Mouse (Mus musculus): Measurements from ENCODE around the gene Col4a4. TPM values are rescaled to one million over a fixed set of nuclear protein-coding genes. Genes with fewer than 3 reads are reported as not detected.

Gene Col4a4
- polyA plus RNA-seq, 1 experiment from 2014 or later: 0.24 TPM

DNA sequence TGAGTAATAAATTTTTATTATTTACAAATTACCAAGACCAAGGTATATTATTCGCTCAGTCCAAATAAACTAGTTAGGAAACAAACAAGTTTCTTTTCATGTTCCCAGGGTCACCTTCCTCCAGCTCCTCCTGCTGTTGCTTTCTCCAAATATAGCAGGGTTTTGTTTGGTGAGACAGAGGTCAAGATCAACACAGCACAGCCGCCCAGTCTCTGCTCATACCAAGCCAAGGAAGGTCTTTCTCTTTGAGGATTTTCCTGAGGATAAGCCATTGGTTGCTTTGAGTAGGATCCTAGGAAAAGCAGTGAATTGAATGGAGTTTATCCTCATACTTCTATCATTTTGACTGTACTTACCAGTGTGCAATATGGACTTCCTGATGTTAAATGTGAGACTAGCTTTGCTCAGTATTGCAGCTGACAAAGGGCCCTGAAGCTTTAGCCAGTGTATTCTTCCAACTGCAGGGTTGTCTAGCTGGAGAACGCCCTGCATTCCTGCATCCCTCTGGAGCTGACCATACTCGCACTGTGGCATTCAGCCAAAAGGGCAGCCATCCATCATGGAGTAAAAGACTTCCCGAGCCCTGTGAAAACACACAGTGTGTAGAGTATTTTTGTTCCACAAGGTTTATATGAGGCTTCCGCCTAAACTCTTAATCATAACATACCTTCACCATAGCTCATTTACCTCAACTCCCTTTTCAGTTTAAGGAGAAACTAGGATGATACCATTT lies 10.4 kb upstream of the Col4a4 start:
- no peak for ATAC-seq (ENCODE audit: low read depth)
- no peak overlapping the region for H3K9ac ChIP-seq (replicated peaks; ENCODE audit: low read depth, low read length)

DNA sequence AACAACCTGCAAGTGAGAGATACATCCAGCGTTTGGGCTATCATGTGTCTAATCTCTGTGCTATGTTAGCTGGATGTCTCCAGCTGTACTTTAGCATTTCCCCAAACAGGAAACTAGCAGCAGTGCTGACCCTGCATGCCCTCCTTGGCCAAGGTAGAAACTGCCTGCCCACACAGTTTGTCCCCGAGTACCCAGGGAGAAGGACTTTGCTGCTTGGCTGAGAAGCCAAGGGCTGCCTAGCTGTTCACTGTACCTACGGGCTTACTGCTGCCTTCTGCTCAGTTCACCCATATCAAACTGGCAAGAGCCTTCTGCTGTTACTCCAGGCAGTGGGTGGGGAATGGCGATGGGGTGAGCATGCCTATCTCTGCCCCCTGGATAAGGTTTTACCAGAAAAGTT lies 3.6 kb upstream of the Col4a4 start:
- Histone ChIP-seq H3K36me3 (ENCODE audit: control insufficient read depth, insufficient read depth, low read length) (no peaks in the 10 kb centered on the region), H3K4me3 (ENCODE audit: low read depth, low read length) (no peak overlapping the region), H3K27me3 (ENCODE audit: control insufficient read depth, insufficient read depth, low read length) (peaks cover 7% of the 10 kb centered on the region; the same call in 1 of the 2 replicates), H3K9ac (replicated peaks; ENCODE audit: low read depth, low read length) (no peak overlapping the region), H3K9me3 (ENCODE audit: control insufficient read depth, low read length) (no peaks in the 10 kb centered on the region), H3K27ac (ENCODE audit: low read depth, low read length) (no peak overlapping the region), H3K4me1 (ENCODE audit: control insufficient read depth, insufficient read depth, low read length) (peaks cover 6% of the 10 kb centered on the region; the same call in 1 of the 2 replicates), H3K4me2 (ENCODE audit: low read depth, low read length) (no peak overlapping the region)
- ATAC-seq (ENCODE audit: low read depth): no peak
- 82% methylated on average over 4 of the region's 4 CpGs for WGBS

More for the DNA sequence above, 10.4 kb upstream of the Col4a4 start:
- no peak overlapping the region for H3K4me2 ChIP-seq (ENCODE audit: low read depth, low read length)
- no peak overlapping the region for H3K4me3 ChIP-seq (ENCODE audit: low read depth, low read length)
- no peaks in the 10 kb centered on the region for H3K36me3 ChIP-seq (ENCODE audit: control insufficient read depth, insufficient read depth, low read length)
- H3K9me3 ChIP-seq (ENCODE audit: control insufficient read depth, low read length): no peaks in the 10 kb centered on the region
- WGBS: 51% methylated on average over 6 of the region's 6 CpGs
- H3K4me1 ChIP-seq (ENCODE audit: control insufficient read depth, insufficient read depth, low read length): no peaks in the 10 kb centered on the region
- H3K27me3 ChIP-seq (ENCODE audit: control insufficient read depth, insufficient read depth, low read length): no peaks in the 10 kb centered on the region
- H3K27ac ChIP-seq (ENCODE audit: low read depth, low read length): no peak overlapping the region

DNA sequence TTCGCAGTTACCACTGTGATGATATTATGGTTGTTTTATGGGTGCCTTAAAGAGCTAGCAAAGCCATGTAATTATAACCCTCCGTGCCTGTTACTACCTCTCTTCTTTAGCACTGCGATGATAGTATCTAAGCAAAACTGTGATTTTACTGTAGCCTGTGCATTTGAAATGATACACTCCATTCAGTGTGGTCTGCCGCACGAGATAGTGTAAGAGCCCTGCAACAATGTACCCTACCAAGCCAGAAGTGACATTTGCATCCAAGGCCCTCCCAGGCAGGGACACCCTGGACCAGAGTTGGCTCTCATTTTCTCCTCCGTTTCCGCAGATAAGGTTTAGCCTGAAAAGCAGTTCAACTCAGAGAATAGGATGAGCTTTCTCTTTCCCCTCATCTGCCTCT lies 668 bp downstream of the Col4a4 start:
- Histone ChIP-seq H3K27me3 (ENCODE audit: control insufficient read depth, insufficient read depth, low read length) (peaks cover 7% of the 10 kb centered on the region; the same call in 1 of the 2 replicates), H3K27ac (ENCODE audit: low read depth, low read length) (no peak overlapping the region), H3K9me3 (ENCODE audit: control insufficient read depth, low read length) (no peaks in the 10 kb centered on the region), H3K36me3 (ENCODE audit: control insufficient read depth, insufficient read depth, low read length) (no peaks in the 10 kb centered on the region), H3K4me2 (ENCODE audit: low read depth, low read length) (no peak overlapping the region), H3K4me3 (ENCODE audit: low read depth, low read length) (0 out of 2 replicates have a peak overlapping the region, but pooled peaks have one; percentile 9), H3K9ac (replicated peaks; ENCODE audit: low read depth, low read length) (peak overlapping the region; percentile 37; the same call in 1 of the 2 replicates), H3K4me1 (ENCODE audit: control insufficient read depth, insufficient read depth, low read length) (peaks cover 6% of the 10 kb centered on the region; the same call in 1 of the 2 replicates)
- ATAC-seq (ENCODE audit: low read depth): no peak
- WGBS: 70% methylated on average over 7 of the region's 7 CpGs

DNA sequence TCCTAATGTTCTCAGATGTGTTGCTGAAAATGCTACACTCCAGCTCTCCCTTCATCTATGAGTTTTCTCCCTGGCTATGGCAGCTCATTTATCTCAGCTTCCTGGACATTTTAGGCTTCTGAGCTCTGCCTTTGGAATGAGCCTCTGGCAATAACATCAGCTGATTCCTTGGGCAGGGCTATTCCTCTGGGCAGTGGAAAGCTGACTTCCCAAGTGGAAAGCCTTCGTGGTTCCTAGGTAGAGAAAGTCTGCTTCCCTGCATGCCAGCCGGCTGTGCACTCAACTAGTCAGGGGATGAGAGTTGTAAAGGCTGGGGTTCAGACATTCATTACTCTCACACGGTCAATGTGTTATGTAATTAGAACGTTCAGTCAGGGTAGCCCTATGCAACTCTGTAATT lies 8.3 kb downstream of the Col4a4 start:
- ATAC-seq (ENCODE audit: low read depth): no peak
- Histone ChIP-seq H3K27me3 (ENCODE audit: control insufficient read depth, insufficient read depth, low read length) (no peaks in the 10 kb centered on the region), H3K9me3 (ENCODE audit: control insufficient read depth, low read length) (no peaks in the 10 kb centered on the region), H3K4me3 (ENCODE audit: low read depth, low read length) (no peak overlapping the region), H3K36me3 (ENCODE audit: control insufficient read depth, insufficient read depth, low read length) (no peaks in the 10 kb centered on the region), H3K4me1 (ENCODE audit: control insufficient read depth, insufficient read depth, low read length) (no peaks in the 10 kb centered on the region), H3K9ac (replicated peaks; ENCODE audit: low read depth, low read length) (no peak overlapping the region), H3K27ac (ENCODE audit: low read depth, low read length) (no peak overlapping the region), H3K4me2 (ENCODE audit: low read depth, low read length) (no peak overlapping the region)
- WGBS: 80% methylated on average over 4 of the region's 4 CpGs

DNA sequence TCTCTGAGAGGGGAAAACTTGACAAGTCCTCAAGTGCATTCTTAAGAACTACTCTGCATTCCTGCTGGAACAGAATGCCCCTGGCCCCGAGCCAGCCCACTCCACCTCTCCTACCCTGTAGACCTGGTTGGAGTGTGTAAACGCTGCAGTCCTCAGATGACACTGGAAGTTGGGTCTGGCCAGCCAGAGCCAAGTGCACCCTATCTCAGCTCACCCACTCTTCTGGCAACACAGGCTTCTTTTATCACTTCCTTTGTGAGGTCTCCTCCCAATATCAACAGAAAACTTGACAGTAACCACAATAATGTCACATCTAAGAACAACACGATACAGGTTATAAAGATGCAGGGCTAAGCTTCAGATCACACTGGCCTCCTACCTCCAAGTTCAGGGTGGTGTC lies 8.7 kb downstream of the Col4a4 start:
- Histone ChIP-seq H3K4me1 (ENCODE audit: control insufficient read depth, insufficient read depth, low read length) (no peaks in the 10 kb centered on the region), H3K9ac (replicated peaks; ENCODE audit: low read depth, low read length) (no peak overlapping the region), H3K4me3 (ENCODE audit: low read depth, low read length) (no peak overlapping the region), H3K36me3 (ENCODE audit: control insufficient read depth, insufficient read depth, low read length) (no peaks in the 10 kb centered on the region), H3K27ac (ENCODE audit: low read depth, low read length) (no peak overlapping the region), H3K27me3 (ENCODE audit: control insufficient read depth, insufficient read depth, low read length) (no peaks in the 10 kb centered on the region), H3K4me2 (ENCODE audit: low read depth, low read length) (no peak overlapping the region), H3K9me3 (ENCODE audit: control insufficient read depth, low read length) (no peaks in the 10 kb centered on the region)
- 82% methylated on average over 3 of the region's 3 CpGs for WGBS
- no peak for ATAC-seq (ENCODE audit: low read depth)

DNA sequence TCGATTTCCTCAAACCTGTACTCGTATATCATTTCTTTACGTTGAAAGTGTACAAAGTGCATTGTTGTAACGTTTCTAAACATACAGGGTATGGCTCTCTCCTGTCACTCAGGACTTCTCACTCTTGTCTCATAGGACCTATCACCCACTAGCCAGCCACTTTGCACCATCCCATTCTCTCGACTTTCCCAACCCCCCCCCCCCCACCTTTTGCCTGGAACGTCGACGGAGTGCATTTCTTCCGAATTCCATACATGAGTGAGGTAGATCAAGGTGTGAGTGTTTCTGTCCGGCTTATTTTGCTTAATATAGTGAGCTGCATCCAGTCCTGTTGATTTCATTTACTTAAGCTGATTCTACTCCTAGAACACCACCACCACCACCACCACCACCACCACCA lies 9.3 kb downstream of the Col4a4 start:
- no peaks in the 10 kb centered on the region for H3K9me3 ChIP-seq (ENCODE audit: control insufficient read depth, low read length)
- WGBS: 93% methylated on average over 10 of the region's 10 CpGs
- H3K9ac ChIP-seq (replicated peaks; ENCODE audit: low read depth, low read length): no peak overlapping the region
- no peak overlapping the region for H3K4me2 ChIP-seq (ENCODE audit: low read depth, low read length)
- no peaks in the 10 kb centered on the region for H3K4me1 ChIP-seq (ENCODE audit: control insufficient read depth, insufficient read depth, low read length)
- no peak overlapping the region for H3K4me3 ChIP-seq (ENCODE audit: low read depth, low read length)
- H3K27ac ChIP-seq (ENCODE audit: low read depth, low read length): no peak overlapping the region
- H3K36me3 ChIP-seq (ENCODE audit: control insufficient read depth, insufficient read depth, low read length): no peaks in the 10 kb centered on the region
- H3K27me3 ChIP-seq (ENCODE audit: control insufficient read depth, insufficient read depth, low read length): no peaks in the 10 kb centered on the region
- ATAC-seq (ENCODE audit: low read depth): no peak

DNA sequence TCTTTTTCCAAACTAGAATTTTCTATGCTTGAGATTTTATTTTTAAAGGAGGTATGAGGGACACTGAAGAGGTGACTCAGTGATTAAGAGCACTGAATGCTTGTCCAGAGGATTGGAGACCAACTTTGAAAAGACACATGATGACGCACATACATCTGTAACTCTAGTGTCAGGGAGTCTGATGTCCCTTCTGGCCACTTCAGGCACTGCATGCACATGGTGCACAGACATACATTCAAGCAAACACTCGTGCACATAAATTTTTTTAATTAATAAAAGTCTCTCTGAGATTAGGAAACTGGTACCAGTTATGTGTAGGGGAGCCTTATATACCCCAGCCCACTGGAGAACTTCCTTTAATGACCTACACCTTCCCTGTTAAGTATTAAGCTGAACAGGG lies 10.5 kb downstream of the Col4a4 start:
- ATAC-seq (ENCODE audit: low read depth): no peak
- H3K4me2 ChIP-seq (ENCODE audit: low read depth, low read length): no peak overlapping the region
- WGBS: 80% methylated on average over 2 of the region's 2 CpGs

DNA sequence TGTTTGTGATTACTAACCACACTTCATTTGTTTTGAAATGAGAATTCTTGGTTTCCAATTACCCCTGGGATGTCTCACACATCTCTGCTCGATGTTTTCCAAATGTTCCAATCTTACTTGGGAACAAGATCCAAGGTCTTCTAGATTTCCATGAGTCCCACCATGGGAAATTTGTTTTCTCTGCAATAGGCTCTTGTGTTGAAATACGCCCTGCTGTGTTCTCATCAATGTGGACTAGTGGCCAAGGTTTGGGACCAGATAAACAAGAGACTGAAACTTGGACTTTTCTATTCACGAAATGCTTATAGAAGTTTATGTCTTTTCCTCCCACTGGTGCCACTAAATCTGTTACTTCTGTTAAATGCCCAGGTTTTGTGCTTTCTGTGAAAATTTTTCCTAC lies 11.0 kb downstream of the Col4a4 start:
- Histone ChIP-seq H3K27ac (ENCODE audit: low read depth, low read length) (no peak overlapping the region), H3K4me3 (ENCODE audit: low read depth, low read length) (no peak overlapping the region), H3K9me3 (ENCODE audit: control insufficient read depth, low read length) (no peaks in the 10 kb centered on the region), H3K9ac (replicated peaks; ENCODE audit: low read depth, low read length) (no peak overlapping the region), H3K4me1 (ENCODE audit: control insufficient read depth, insufficient read depth, low read length) (no peaks in the 10 kb centered on the region), H3K27me3 (ENCODE audit: control insufficient read depth, insufficient read depth, low read length) (no peaks in the 10 kb centered on the region), H3K4me2 (ENCODE audit: low read depth, low read length) (no peak overlapping the region), H3K36me3 (ENCODE audit: control insufficient read depth, insufficient read depth, low read length) (no peaks in the 10 kb centered on the region)
- no peak for ATAC-seq (ENCODE audit: low read depth)
- WGBS: 91% methylated on average over 3 of the region's 3 CpGs

More for the DNA sequence above, 10.5 kb downstream of the Col4a4 start:
- H3K9ac ChIP-seq (replicated peaks; ENCODE audit: low read depth, low read length): no peak overlapping the region
- no peaks in the 10 kb centered on the region for H3K36me3 ChIP-seq (ENCODE audit: control insufficient read depth, insufficient read depth, low read length)
- no peak overlapping the region for H3K4me3 ChIP-seq (ENCODE audit: low read depth, low read length)
- no peaks in the 10 kb centered on the region for H3K27me3 ChIP-seq (ENCODE audit: control insufficient read depth, insufficient read depth, low read length)
- H3K9me3 ChIP-seq (ENCODE audit: control insufficient read depth, low read length): no peaks in the 10 kb centered on the region
- no peaks in the 10 kb centered on the region for H3K4me1 ChIP-seq (ENCODE audit: control insufficient read depth, insufficient read depth, low read length)
- no peak overlapping the region for H3K27ac ChIP-seq (ENCODE audit: low read depth, low read length)

DNA sequence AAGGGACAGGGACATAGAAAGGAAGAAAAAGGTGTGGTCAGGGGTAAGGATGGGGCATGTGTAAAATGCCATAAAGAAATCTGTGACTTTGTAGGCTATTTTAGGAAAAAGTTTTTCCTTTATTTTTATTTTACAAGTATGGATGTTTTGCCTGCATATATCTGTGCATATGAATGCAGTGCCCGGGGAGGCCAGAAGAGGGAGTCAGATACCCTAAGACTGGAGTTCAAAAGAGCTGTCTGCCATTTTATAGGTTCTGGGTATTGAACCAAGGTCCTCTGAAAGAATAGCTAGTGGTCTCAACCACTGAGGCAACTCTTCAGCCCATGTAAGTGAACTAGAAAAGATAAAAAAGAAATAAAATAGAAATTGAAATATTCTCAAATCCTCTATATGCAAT lies 14.9 kb downstream of the Col4a4 start:
- Histone ChIP-seq H3K4me3 (ENCODE audit: low read depth, low read length) (no peak overlapping the region), H3K9me3 (ENCODE audit: control insufficient read depth, low read length) (no peaks in the 10 kb centered on the region), H3K4me2 (ENCODE audit: low read depth, low read length) (no peak overlapping the region), H3K27me3 (ENCODE audit: control insufficient read depth, insufficient read depth, low read length) (no peaks in the 10 kb centered on the region), H3K4me1 (ENCODE audit: control insufficient read depth, insufficient read depth, low read length) (no peaks in the 10 kb centered on the region), H3K9ac (replicated peaks; ENCODE audit: low read depth, low read length) (no peak overlapping the region), H3K36me3 (ENCODE audit: control insufficient read depth, insufficient read depth, low read length) (no peaks in the 10 kb centered on the region), H3K27ac (ENCODE audit: low read depth, low read length) (no peak overlapping the region)
- ATAC-seq (ENCODE audit: low read depth): no peak
- WGBS: 79% methylated on average over 1 of the region's 1 CpGs
